Mouse (Mus musculus) midbrain, embryonic 14.5 days (tissue): Measurements from ENCODE around the gene Midn. TPM values are rescaled to one million over a fixed set of nuclear protein-coding genes. Genes with fewer than 3 reads are reported as not detected.

Experiments
- ATAC-seq: fragments of 200-750 bp; cut with Nextera tagmentation; 2 replicates; pipeline ENCODE4 v1.8.0; 2017; ENCODE audit warnings: moderate number of reproducible peaks, moderate library complexity; ENCODE audit not compliant: low FRiP score, low TSS enrichment
- DNase-seq: peaks from one replicate; pipeline ENCODE4 v3.0.0-alpha.2; 2015
- H3K27ac ChIP-seq: fragments of 300-500 bp; sonication (generic); replicated peaks from 2 replicates; pipeline ENCODE4 v1.5.1; 2014; ENCODE audit warnings: mild to moderate bottlenecking, low read depth, low read length, moderate library complexity
- H3K27me3 ChIP-seq: fragments of 300-500 bp; sonication (generic); 2 replicates; pipeline ENCODE4 v1.6.1; 2014; ENCODE audit warnings: low read length, control low read depth, mixed read lengths; ENCODE audit not compliant: control insufficient read depth, insufficient read depth
- H3K36me3 ChIP-seq: fragments of 300-500 bp; sonication (generic); 2 replicates; pipeline ENCODE4 v1.6.1; 2014; ENCODE audit warnings: low read length, control low read depth; ENCODE audit not compliant: control insufficient read depth, insufficient read depth
- H3K4me1 ChIP-seq: fragments of 300-500 bp; sonication (generic); 2 replicates; pipeline ENCODE4 v1.6.1; 2014; ENCODE audit warnings: mild to moderate bottlenecking, antibody characterized with exemption, low read length, control low read depth; ENCODE audit not compliant: control insufficient read depth, insufficient read depth
- H3K4me2 ChIP-seq: fragments of 300-500 bp; sonication (generic); 2 replicates; pipeline ENCODE4 v1.6.1; 2014; ENCODE audit warnings: mild to moderate bottlenecking, low read length, moderate library complexity
- H3K4me3 ChIP-seq: fragments of 300-500 bp; sonication (generic); replicated peaks from 2 replicates; pipeline ENCODE4 v1.5.1; 2014; ENCODE audit warnings: low read depth, low read length
- H3K9ac ChIP-seq: fragments of 300-500 bp; sonication (generic); replicated peaks from 2 replicates; pipeline ENCODE4 v1.6.1; 2014; ENCODE audit warnings: mild to moderate bottlenecking, low read length, moderate library complexity
- H3K9me3 ChIP-seq: fragments of 300-500 bp; sonication (generic); 2 replicates; pipeline ENCODE4 v1.6.1; 2016; ENCODE audit warnings: low read length, control low read depth, mixed read lengths; ENCODE audit not compliant: control insufficient read depth
- WGBS: fragments of 180-500 bp; shearing (Covaris S2); extraction: QIAGEN DNeasy Blood & Tissue Kit; methylation state at CpG from one replicate; pipeline ENCODE4 v1.1.7; 2014; 5-methylcytosine and 5-hydroxymethylcytosine counted together
- polyA plus RNA-seq: library from polyadenylated mRNA; unstranded; fragments of >200 nt; fragmentation: Nextera tagmentation; extraction: Ambion mirVana; gene quantifications from 2 replicates; pipeline ENCODE4 v1.2.1, GENCODE M21; 2014

Gene Midn
- polyA plus RNA-seq, 1 experiment from 2014 or later: 62.6 TPM

GRCm38 (mm10) chr10:80156002-80156751 is 8.1 kb downstream of the Midn start:
- ATAC-seq (no peak), DNase-seq (no peak)
- 85% methylated on average over 29 of the region's 29 CpGs for WGBS

GRCm38 (mm10) chr10:80156752-80157053 is 8.6 kb downstream of the Midn start:
- no peaks in the 10 kb centered on the region for H3K9me3 ChIP-seq
- DNase-seq (no peak), ATAC-seq (no peak)
- peaks cover 56% of the 10 kb centered on the region for H3K4me1 ChIP-seq
- 62% methylated on average over 7 of the region's 7 CpGs for WGBS
- H3K4me2 ChIP-seq: no peak overlapping the region
- H3K9ac ChIP-seq: peak overlapping the region; percentile 37; the same call in 1 of the 2 replicates
- no peaks in the 10 kb centered on the region for H3K27me3 ChIP-seq
- H3K27ac ChIP-seq: peak overlapping the region; percentile 91
- H3K4me3 ChIP-seq: no peak overlapping the region
- H3K36me3 ChIP-seq: peaks cover 66% of the 10 kb centered on the region

More at GRCm38 (mm10) chr10:80156002-80156751, 8.1 kb downstream of the Midn start:
- Histone ChIP-seq H3K27me3 (no peaks in the 10 kb centered on the region), H3K9me3 (no peaks in the 10 kb centered on the region), H3K27ac (peak overlapping the region; percentile 37), H3K9ac (no peak overlapping the region), H3K4me3 (no peak overlapping the region), H3K4me2 (no peak overlapping the region), H3K36me3 (peaks cover 71% of the 10 kb centered on the region), H3K4me1 (peaks cover 56% of the 10 kb centered on the region)

DNA sequence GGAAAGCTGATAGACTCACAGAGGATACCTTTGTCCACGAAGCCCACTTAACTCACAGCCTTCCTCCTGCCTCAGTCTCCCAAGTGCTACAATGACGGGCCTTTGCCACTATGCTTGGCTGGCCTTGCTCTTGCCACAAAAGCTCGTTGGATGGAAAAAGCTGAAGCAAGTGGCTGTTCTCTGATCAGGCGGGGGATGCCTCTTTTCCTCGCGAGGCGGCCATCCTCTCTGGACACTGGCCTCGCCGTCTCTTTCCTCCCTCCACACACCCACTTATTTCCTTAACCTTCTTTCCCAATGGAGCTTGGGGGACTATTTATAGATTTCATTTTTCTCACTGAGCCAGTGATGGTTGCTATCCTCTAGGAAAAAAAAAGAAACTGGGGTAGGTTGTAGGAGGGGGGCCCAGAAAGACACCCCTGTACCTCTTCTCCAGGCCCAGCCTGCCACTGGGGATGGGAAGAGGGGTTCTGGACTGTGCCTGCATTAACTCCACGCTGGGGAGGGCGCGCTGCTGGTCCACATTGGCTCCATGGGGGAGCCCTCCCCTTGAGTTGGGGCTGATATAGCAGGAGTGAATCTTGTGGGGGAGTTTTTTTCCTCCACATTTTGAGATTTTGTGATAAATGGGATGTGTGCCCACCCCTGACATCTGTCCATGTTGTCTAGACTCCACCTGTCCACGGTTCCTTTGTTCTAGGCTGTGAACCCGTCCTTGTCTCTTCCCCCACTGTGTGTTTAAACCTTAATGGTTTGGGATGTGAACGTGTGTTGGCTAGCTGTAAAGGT is 9.3 kb downstream of the Midn start:
- Histone ChIP-seq H3K9me3 (no peaks in the 10 kb centered on the region), H3K9ac (peak overlapping the region; percentile 37), H3K36me3 (peaks cover 59% of the 10 kb centered on the region), H3K27me3 (no peaks in the 10 kb centered on the region), H3K4me1 (peaks cover 54% of the 10 kb centered on the region), H3K4me3 (no peak overlapping the region), H3K4me2 (peak overlapping the region; percentile 9; the same call in 1 of the 2 replicates), H3K27ac (peak overlapping the region; percentile 91)
- ATAC-seq (no peak), DNase-seq (no peak)
- 54% methylated on average over 15 of the region's 15 CpGs for WGBS

DNA sequence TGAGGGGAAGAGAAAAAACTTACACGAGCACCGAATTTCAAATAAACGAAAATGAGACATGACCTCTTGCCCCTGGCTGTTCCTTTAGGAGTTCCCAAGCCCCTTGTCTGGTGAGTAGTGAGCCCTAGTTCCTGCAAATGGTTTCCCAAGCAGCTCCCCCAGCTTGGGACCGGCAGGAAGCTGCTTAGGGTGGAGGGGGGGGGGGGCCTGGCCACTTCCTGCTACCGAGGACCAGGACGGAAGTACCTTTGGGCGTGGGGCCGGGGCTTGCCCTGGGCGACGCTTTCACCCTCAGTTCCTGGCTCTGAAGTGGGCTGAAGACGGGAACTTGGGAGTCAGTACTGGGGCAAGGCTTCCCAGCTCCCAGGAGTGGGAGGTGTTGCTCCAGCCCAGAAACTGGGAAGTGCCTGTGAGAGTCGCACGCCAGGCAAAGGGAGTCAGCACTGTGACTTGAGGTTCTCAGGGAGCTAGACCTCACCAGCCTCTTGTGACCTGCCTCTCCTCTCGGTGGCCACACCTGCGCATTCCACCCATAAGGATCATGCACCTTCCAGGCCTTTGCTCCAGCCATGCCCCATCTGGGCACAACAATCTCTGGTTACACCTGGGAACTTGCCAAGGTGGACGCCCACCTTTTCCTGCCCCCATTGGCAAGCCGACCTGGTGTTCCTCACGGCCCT is 10.4 kb downstream of the Midn start:
- H3K4me1 ChIP-seq: peaks cover 43% of the 10 kb centered on the region
- peaks cover 48% of the 10 kb centered on the region for H3K36me3 ChIP-seq
- H3K4me2 ChIP-seq: peak overlapping the region; percentile 75

DNA sequence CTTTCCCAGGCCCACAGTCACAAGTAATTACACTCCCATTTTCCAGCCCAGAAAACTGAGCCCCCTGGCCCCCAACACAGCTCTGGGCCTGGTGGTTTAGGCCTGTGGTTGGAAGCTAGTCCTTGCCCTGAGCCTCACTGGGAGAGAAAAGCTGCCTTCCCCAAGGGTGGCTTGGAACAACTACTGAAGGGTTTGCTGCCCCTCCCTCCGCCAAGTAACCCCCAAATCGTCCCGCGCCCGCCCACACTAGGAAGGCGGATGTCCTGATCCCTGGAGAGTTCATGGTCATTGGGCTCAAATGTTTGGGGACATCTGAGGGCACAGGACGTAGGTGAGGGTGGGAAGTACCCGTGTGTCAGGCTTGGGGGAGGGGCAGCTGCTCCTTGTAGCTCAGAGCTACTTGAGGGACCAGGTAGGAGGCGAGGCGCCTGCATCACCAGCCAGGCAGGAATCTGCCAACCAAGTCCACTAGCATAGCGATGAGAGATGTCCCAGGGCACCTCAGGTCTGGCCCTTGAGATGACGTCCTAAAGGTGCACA is 11.0 kb downstream of the Midn start:
- Histone ChIP-seq H3K9me3 (no peaks in the 10 kb centered on the region), H3K9ac (peak overlapping the region; percentile 47), H3K27me3 (no peaks in the 10 kb centered on the region), H3K36me3 (peaks cover 42% of the 10 kb centered on the region), H3K27ac (peak overlapping the region; percentile 91), H3K4me2 (peak overlapping the region; percentile 75), H3K4me1 (peaks cover 39% of the 10 kb centered on the region), H3K4me3 (peak overlapping the region; percentile 38)
- 5% methylated on average over 12 of the region's 12 CpGs for WGBS
- peak; percentile 74 for DNase-seq
- peak; percentile 52; the same call in 1 of the 2 replicates for ATAC-seq

More for the DNA sequence above, 10.4 kb downstream of the Midn start:
- no peak for ATAC-seq
- no peaks in the 10 kb centered on the region for H3K9me3 ChIP-seq
- peak overlapping the region; percentile 91 for H3K27ac ChIP-seq
- peak overlapping the region; percentile 20; the same call in 1 of the 2 replicates for H3K9ac ChIP-seq
- H3K4me3 ChIP-seq: peak overlapping the region; percentile 5; the same call in 1 of the 2 replicates
- no peaks in the 10 kb centered on the region for H3K27me3 ChIP-seq
- DNase-seq: peak; percentile 53
- WGBS: 12% methylated on average over 18 of the region's 18 CpGs

GRCm38 (mm10) chr10:80159561-80160454 is 11.7 kb downstream of the Midn start:
- H3K9me3 ChIP-seq: no peaks in the 10 kb centered on the region
- ATAC-seq: peak; percentile 88
- H3K4me1 ChIP-seq: peaks cover 40% of the 10 kb centered on the region
- H3K27ac ChIP-seq: peak overlapping the region; percentile 91
- under 1% methylated on average over 55 of the region's 55 CpGs for WGBS
- no peaks in the 10 kb centered on the region for H3K27me3 ChIP-seq
- peaks cover 35% of the 10 kb centered on the region for H3K36me3 ChIP-seq
- DNase-seq: peak; percentile 100
- H3K9ac ChIP-seq: peak overlapping the region; percentile 47
- peak overlapping the region; percentile 75 for H3K4me2 ChIP-seq
- peak overlapping the region; percentile 38 for H3K4me3 ChIP-seq

DNA sequence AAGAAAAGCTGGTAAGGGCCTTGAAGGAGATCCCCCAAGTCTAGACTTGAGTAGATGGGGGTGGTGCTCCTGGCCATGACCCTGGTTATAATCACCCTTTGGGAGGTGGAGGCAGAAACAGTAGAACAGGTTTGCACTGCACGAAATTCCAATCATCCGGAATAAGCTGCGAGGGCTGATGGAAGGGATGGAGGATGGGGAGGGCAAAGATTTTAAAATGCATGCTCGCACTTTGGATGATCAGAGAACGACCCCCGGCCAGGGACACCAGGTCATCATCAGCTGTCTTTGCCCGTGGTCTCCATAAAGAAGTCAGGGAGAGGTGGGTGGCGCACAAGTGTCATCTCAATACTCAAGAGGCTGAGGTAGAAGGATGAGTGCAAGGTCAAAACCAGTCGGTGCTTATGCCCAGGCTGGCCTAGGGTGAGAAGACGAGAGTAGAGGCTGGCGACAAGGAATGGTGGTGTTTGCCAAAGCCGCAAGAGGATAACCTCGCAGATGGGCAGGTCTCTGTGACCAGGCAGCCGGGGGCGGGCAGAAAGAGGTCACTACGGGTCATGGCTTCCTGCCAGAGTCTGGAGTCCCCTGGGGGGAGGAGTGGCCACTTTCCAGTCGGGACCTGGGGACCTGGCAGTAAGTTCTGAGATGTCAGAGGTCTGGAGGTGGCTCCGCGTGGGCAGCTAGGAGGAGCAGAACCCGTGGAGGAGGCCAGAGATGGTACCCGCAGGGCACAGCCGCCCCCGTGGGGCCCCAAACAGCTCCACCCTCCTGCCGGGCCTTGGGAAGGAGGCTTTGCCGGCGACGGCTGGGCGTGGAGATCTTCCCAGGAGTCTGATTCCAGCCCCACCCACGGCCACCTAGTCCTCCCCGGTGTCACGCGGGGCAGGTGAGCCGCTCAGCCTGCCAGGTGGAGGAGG is 12.6 kb downstream of the Midn start:
- H3K4me2 ChIP-seq: peak overlapping the region; percentile 75
- H3K27me3 ChIP-seq: no peaks in the 10 kb centered on the region
- H3K9me3 ChIP-seq: no peaks in the 10 kb centered on the region
- peak overlapping the region; percentile 38 for H3K4me3 ChIP-seq
- H3K36me3 ChIP-seq: peaks cover 26% of the 10 kb centered on the region
- peak overlapping the region; percentile 41 for H3K27ac ChIP-seq
- H3K9ac ChIP-seq: peak overlapping the region; percentile 39; the same call in 1 of the 2 replicates
- H3K4me1 ChIP-seq: peaks cover 41% of the 10 kb centered on the region
- 2% methylated on average over 33 of the region's 33 CpGs for WGBS
- ATAC-seq: no peak
- no peak for DNase-seq
